Mouse (Mus musculus): ENCODE measurements around the gene Rogdi. TPM values are rescaled to one million over a fixed set of nuclear protein-coding genes. Genes with fewer than 3 reads are reported as not detected.

The Rogdi gene
- 100 to 1,000 TPM; 195 to 236 TPM for total RNA-seq (2021)

- intact Hi-C loops (cut with DNase I), result loop anchor here (2.0 to 5.0 kb wide), 2 partner anchors 36 to 48 kb away; partner anchors contain the start of gene Anks3
- DNase-seq (ENCODE audit: low spot score in 2 of 2), result peak; percentile 97 to 98
Measured at GRCm38 (mm10) chr16:5013054-5013838, at the start of gene Rogdi. Gene Rogdi, minus strand, starts transcription at chr16:5013553.

- no peak for DNase-seq (ENCODE audit: low spot score in 2 of 2)
- intact Hi-C loops (cut with DNase I), result no loop called here
Measured at GRCm38 (mm10) chr16:5058114-5058513, 44.8 kb upstream of the Rogdi start.

DNA sequence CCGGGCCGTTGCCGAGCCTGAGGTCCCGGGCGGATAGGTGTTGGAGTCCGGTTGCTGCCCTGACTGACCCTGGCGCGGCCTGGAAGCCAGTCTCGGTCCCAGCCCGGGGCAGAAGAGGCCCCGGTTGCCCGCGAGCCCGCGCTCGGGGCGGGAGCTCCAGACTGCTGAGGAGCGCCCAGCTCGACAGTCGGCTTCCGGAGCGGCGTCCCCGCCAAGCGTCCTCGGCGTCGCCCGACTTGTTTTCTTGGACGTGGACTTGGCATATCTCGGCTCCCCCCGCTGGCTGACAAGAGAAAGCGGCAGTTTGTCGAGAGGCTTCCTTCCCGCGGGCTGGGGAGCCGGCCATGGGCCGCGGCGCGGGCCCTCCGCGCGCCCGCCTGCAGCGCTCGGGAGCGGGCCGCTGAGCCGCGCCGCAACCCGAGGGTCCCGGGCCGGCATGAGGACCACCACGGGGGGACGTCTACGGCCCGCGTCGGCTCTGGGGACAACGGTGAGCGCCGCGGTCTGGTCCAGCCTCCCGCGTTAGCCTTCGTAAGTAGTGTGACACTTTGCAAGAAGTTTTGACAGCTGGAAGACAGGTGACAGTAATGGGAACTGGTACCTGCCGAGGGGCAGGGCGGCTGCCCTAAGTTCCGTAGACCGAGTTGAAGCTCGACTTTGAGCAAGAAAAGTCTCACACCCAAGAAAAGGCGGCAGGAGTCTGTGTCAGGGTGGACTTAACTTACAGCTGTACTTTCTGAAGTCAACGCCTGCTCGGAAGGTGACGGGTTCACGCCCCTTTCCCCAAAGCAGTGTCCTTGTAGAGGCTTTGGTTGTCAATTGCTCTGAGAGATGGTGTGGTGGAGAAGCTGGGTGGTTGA lies 37.1 kb upstream of the Rogdi start:
- peak; percentile 77 to 79 for DNase-seq (ENCODE audit: low spot score in 2 of 2)
- intact Hi-C loops (cut with DNase I), result loop anchor here (5.0 kb wide), 1 partner anchor 97 kb away; the partner anchor contains the start of gene Sec14l5

GRCm38 (mm10) chr16:5049774-5050234 lies 36.5 kb upstream of the Rogdi start, which contains the start of the genes Glyr1 and Ubn1:
Gene Glyr1, minus strand, starts transcription at chr16:5049863.
Gene Ubn1, plus strand, starts transcription at chr16:5050057.
- peak; percentile 99 for DNase-seq (ENCODE audit: low spot score in 2 of 2)
- intact Hi-C loops (cut with DNase I), result loop anchor here (5.0 kb wide), 1 partner anchor 97 kb away; the partner anchor contains the start of gene Sec14l5

DNA sequence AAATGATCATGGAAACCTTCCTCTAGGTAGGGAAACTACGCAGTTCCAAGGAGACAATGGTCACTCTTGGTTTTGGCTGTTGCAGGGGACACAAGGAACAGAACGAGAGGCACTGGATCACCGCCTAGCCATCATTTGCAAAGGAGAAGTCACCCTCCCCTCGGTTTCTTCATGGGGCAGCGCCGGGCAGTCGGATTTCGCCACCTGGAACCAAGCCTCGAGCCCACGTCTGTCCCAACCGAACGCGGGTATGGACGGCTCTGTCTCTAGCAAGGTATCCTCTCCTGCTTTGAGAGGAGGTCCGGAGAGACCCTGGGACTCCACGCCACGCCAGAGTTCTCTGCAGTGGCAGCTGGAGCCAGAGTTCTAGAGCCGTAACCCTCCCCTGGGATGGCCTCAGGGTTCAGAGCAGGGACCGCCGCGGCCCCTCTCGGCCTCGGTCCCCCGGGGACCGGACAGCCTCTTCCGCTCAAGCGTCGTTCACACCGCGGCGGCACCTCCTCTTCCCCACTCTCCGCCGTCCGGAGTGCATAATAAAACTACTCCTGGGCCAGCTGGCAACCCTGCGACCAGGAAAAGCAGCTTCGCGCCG lies 35.9 kb upstream of the Rogdi start:
- intact Hi-C loops (cut with DNase I), result no loop called here
- no peak for DNase-seq (ENCODE audit: low spot score in 2 of 2)

GRCm38 (mm10) chr16:5045322-5045721 lies 32.0 kb upstream of the Rogdi start:
- intact Hi-C loops (cut with DNase I), result no loop called here
- DNase-seq (ENCODE audit: low spot score in 2 of 2), result no peak

- no peak for DNase-seq (ENCODE audit: low spot score in 2 of 2)
- intact Hi-C loops (cut with DNase I), result no loop called here
Measured at GRCm38 (mm10) chr16:5036649-5037234, 23.4 kb upstream of the Rogdi start.

- intact Hi-C loops (cut with DNase I), result no loop called here
- DNase-seq (ENCODE audit: low spot score in 2 of 2), result no peak
Measured at GRCm38 (mm10) chr16:5035591-5035990, 22.2 kb upstream of the Rogdi start.

GRCm38 (mm10) chr16:5029847-5030246 lies 16.5 kb upstream of the Rogdi start:
- DNase-seq (ENCODE audit: low spot score in 2 of 2), result no peak
- intact Hi-C loops (cut with DNase I), result loop anchor here (5.0 kb wide), 1 partner anchor 37 kb away; no protein-coding TSS in a partner anchor

- intact Hi-C loops (cut with DNase I), result no loop called here
- DNase-seq (ENCODE audit: low spot score in 2 of 2), result no peak
Measured at GRCm38 (mm10) chr16:5024021-5024420, 10.7 kb upstream of the Rogdi start.

- intact Hi-C loops (cut with DNase I), result loop anchor here (5.0 kb wide), 1 partner anchor 37 kb away; no protein-coding TSS in a partner anchor
- no peak for DNase-seq (ENCODE audit: low spot score in 2 of 2)
Measured at GRCm38 (mm10) chr16:5014578-5014977, 1.2 kb upstream of the Rogdi start.

- intact Hi-C loops (cut with DNase I), result loop anchor here (2.0 to 5.0 kb wide), 2 partner anchors 35 to 48 kb away; partner anchors contain the start of gene Anks3
- DNase-seq (ENCODE audit: low spot score in 2 of 2), result no peak
Measured at GRCm38 (mm10) chr16:5012036-5013005, 1.0 kb downstream of the Rogdi start.

- intact Hi-C loops (cut with DNase I), result loop anchor here (5.0 kb wide), 1 partner anchor 34 kb away; no protein-coding TSS in a partner anchor
- DNase-seq (ENCODE audit: low spot score in 2 of 2), result no peak
Measured at GRCm38 (mm10) chr16:5011285-5011684, 2.1 kb downstream of the Rogdi start.

DNA sequence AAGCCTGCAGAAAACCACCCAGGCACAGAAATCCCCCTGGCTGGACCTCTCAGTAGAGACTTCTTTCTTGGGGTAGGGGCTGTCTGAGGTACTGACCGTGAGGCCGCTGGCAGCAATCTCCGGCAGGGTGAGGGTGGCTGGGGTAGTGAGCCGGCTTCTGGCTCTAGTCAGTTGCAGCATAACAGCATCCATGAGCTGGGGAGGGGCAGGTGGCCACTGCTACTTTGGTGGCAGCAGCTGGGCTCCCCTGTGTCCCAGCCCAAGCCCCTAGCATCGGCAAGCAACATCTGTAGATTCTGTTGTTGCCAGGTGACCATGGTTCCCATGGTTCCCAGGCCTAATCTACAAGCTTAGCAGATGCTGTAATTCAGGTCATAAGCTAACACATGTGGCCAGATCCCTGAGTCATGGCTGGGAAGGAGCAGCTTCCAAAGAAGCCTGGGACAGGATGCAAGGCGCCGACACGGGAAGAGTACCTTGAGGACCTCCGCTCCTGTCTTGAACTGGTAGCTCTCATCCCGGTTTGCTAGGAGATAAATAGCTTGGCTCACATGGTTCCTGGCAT lies 2.9 kb downstream of the Rogdi start:
- no peak for DNase-seq (ENCODE audit: low spot score in 2 of 2)
- intact Hi-C loops (cut with DNase I), result loop anchor here (5.0 kb wide), 1 partner anchor 33 kb away; no protein-coding TSS in a partner anchor

GRCm38 (mm10) chr16:5008076-5008475 lies 5.3 kb downstream of the Rogdi start:
- DNase-seq (ENCODE audit: low spot score in 2 of 2), result no peak
- intact Hi-C loops (cut with DNase I), result no loop called here

GRCm38 (mm10) chr16:5007492-5007891 lies 5.9 kb downstream of the Rogdi start:
- intact Hi-C loops (cut with DNase I), result no loop called here
- no peak for DNase-seq (ENCODE audit: low spot score in 2 of 2)

GRCm38 (mm10) chr16:5007067-5007466 lies 6.3 kb downstream of the Rogdi start, which contains the start of gene Smim22:
Gene Smim22, plus strand, starts transcription at chr16:5007288.
- intact Hi-C loops (cut with DNase I), result no loop called here
- DNase-seq (ENCODE audit: low spot score in 2 of 2), result no peak

DNA sequence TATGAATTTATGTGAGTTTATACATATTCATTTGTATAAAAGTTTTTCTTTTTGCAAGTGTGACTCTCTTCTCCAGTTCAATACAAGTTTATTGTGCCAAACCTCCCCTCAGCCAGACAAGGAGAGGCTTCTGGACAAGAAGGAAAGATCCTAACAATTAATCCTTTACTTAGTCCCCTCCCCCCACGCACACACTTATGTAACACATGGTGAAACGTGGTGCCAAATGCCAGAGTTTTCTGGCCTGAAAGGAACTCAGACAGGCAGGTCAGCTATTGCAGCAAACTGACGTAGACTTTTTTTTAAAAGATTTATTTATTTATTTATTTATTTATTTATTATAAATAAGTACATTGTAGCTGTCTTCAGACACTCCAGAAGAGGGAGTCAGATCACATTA lies 12.7 kb downstream of the Rogdi start:
- intact Hi-C loops (cut with DNase I), result no loop called here
- no peak for DNase-seq (ENCODE audit: low spot score in 2 of 2)

All from left cerebral cortex, postnatal 36 days (tissue).